Mouse (Mus musculus): ENCODE measurements at regions not wholly inside any gene's neighbourhood (a gene's known extent, or its start where the extent isn't known, plus 50 kb on each side); places are given as distances from the start of the nearest gene placed in this dataset.
"Not testable (repeated sequence)": the region's sequence is repeated elsewhere in the genome, so short reads cannot be mapped to it uniquely, and the experiment has no call there.

GRCm38 (mm10) chr4:71431245-71431929, 326.4 kb downstream of the Gm11232 start:
- intact Hi-C loops (cut with DNase I) = no loop called here

GRCm38 (mm10) chr4:71422121-71422520, 335.6 kb downstream of the Gm11232 start:
- DNase-seq; intact Hi-C loops (cut with DNase I): not testable (repeated sequence)

More at GRCm38 (mm10) chr4:71431245-71431929, 326.4 kb downstream of the Gm11232 start:
- no peak for DNase-seq

- DNase-seq = no peak
- intact Hi-C loops (cut with DNase I) = no loop called here
Measured at GRCm38 (mm10) chr4:71409867-71410266, 347.9 kb downstream of the Gm11232 start.

- intact Hi-C loops (cut with DNase I) = no loop called here
- DNase-seq = no peak
Measured at GRCm38 (mm10) chr4:71390444-71390843, 367.3 kb downstream of the Gm11232 start.

- intact Hi-C loops (cut with DNase I) = no loop called here
- DNase-seq = no peak
Measured at GRCm38 (mm10) chr4:71369276-71369675, 388.5 kb downstream of the Gm11232 start.

GRCm38 (mm10) chr4:71363761-71364160, 394.0 kb downstream of the Gm11232 start:
- intact Hi-C loops (cut with DNase I) = no loop called here
- no peak for DNase-seq

GRCm38 (mm10) chr4:71357626-71358025, 400.1 kb downstream of the Gm11232 start:
- intact Hi-C loops (cut with DNase I) = no loop called here
- no peak for DNase-seq

- DNase-seq = no peak
- intact Hi-C loops (cut with DNase I) = no loop called here
Measured at GRCm38 (mm10) chr4:71356714-71357113, 401.1 kb downstream of the Gm11232 start.

- no peak for DNase-seq
- intact Hi-C loops (cut with DNase I) = no loop called here
Measured at GRCm38 (mm10) chr4:71356310-71356709, 401.5 kb downstream of the Gm11232 start.

- intact Hi-C loops (cut with DNase I) = no loop called here
- DNase-seq = no peak
Measured at GRCm38 (mm10) chr4:71351880-71352279, 405.9 kb downstream of the Gm11232 start.

GRCm38 (mm10) chr4:71343068-71343467, 414.7 kb downstream of the Gm11232 start:
- no peak for DNase-seq
- intact Hi-C loops (cut with DNase I) = no loop called here

- DNase-seq = no peak
- intact Hi-C loops (cut with DNase I) = no loop called here
Measured at GRCm38 (mm10) chr4:71338582-71338981, 419.2 kb downstream of the Gm11232 start.

GRCm38 (mm10) chr4:71332672-71333071, 425.1 kb downstream of the Gm11232 start:
- no peak for DNase-seq
- intact Hi-C loops (cut with DNase I) = no loop called here

- DNase-seq = no peak
- intact Hi-C loops (cut with DNase I) = no loop called here
Measured at GRCm38 (mm10) chr4:71332018-71332417, 425.7 kb downstream of the Gm11232 start.

GRCm38 (mm10) chr4:71316605-71317004, 441.2 kb downstream of the Gm11232 start:
- DNase-seq = no peak
- intact Hi-C loops (cut with DNase I) = no loop called here

- DNase-seq = no peak
- intact Hi-C loops (cut with DNase I) = no loop called here
Measured at GRCm38 (mm10) chr4:71307176-71307612, 450.6 kb downstream of the Gm11232 start.

- intact Hi-C loops (cut with DNase I) = no loop called here
Measured at GRCm38 (mm10) chr4:71306690-71307089, 451.1 kb downstream of the Gm11232 start.

GRCm38 (mm10) chr4:71295716-71296115, 462.0 kb downstream of the Gm11232 start:
- intact Hi-C loops (cut with DNase I) = not testable (repeated sequence)
- peak; percentile 3 to 12 for DNase-seq

More at GRCm38 (mm10) chr4:71306690-71307089, 451.1 kb downstream of the Gm11232 start:
- no peak for DNase-seq

- intact Hi-C loops (cut with DNase I) = no loop called here
- DNase-seq = peak in 1 of 2 experiments; percentile 6
Measured at GRCm38 (mm10) chr4:71291741-71292149, 466.0 kb downstream of the Gm11232 start.

- intact Hi-C loops (cut with DNase I) = not testable (repeated sequence)
- DNase-seq = peak; percentile 16 to 23
Measured at GRCm38 (mm10) chr4:71291111-71291740, 466.5 kb downstream of the Gm11232 start.

GRCm38 (mm10) chr4:71283147-71283546, 474.6 kb downstream of the Gm11232 start:
- no peak for DNase-seq
- intact Hi-C loops (cut with DNase I) = no loop called here

GRCm38 (mm10) chr4:71279710-71280109, 478.1 kb downstream of the Gm11232 start:
- intact Hi-C loops (cut with DNase I) = no loop called here
- no peak for DNase-seq

All from heart, postnatal 36 days (tissue).